Mouse (Mus musculus) stomach, postnatal 0 days (tissue): ENCODE data around the gene Fbxw7.

Source experiments
- CTCF ChIP-seq: IDR thresholded peaks from 2 replicates; pipeline ENCODE4 v1.5.1; 2016; ENCODE audit warnings: antibody characterized with exemption, low read depth, mild to moderate bottlenecking, moderate library complexity
- EP300 ChIP-seq: optimal IDR thresholded peaks from 2 replicates; pipeline ENCODE3; 2016; ENCODE audit warnings: antibody characterized with exemption

- TF ChIP-seq CTCF (no peak), EP300 (no peak)
These were observed 1.5 kb upstream of the Fbxw7 start for GRCm38 (mm10) chr3:84813436-84814156.
